Mouse (Mus musculus) spleen, postnatal 4 days (tissue): ENCODE measurements around the gene Gm340.
A peak's percentile ranks its signal among the peaks of the same experiment; 100 is the strongest.

Experiments
- DNase-seq, 2 experiments: peaks; one replicate each; pipeline ENCODE4 v3.0.0; 2022; ENCODE audit warnings: low spot score in 2 of 2

The Gm340 gene

GRCm38 (mm10) chr19:41613325-41614087 is 31.3 kb downstream of the Gm340 start:
- DNase-seq: no peak

- peak; percentile 68 to 80 for DNase-seq
These were observed 33.5 kb downstream of the Gm340 start for GRCm38 (mm10) chr19:41615606-41616224.

GRCm38 (mm10) chr19:41616274-41616673 is 34.1 kb downstream of the Gm340 start:
- no peak for DNase-seq

- no peak for DNase-seq
These were observed 34.9 kb downstream of the Gm340 start for GRCm38 (mm10) chr19:41617102-41617501.

- no peak for DNase-seq
These were observed 36.0 kb downstream of the Gm340 start for GRCm38 (mm10) chr19:41618153-41618657.

- DNase-seq: no peak
These were observed 36.7 kb downstream of the Gm340 start for GRCm38 (mm10) chr19:41618771-41619385.

- DNase-seq: no peak
These were observed 38.4 kb downstream of the Gm340 start for GRCm38 (mm10) chr19:41620366-41621092.

- DNase-seq: no peak
These were observed 46.8 kb downstream of the Gm340 start for GRCm38 (mm10) chr19:41628970-41629369.

GRCm38 (mm10) chr19:41629532-41629931 is 47.4 kb downstream of the Gm340 start:
- DNase-seq: peak; percentile 48 to 77

GRCm38 (mm10) chr19:41634099-41634498 is 51.9 kb downstream of the Gm340 start:
- DNase-seq: no peak

- DNase-seq: no peak
These were observed 52.8 kb downstream of the Gm340 start for GRCm38 (mm10) chr19:41634999-41635398.
